ENCODE assay signal across 13 mouse cellular contexts in genomic region chr1:190836046-190836445, GRCm38 (mm10).
"Had no signal": no experiment of that assay in that cellular context is flagged by ENCODE, and none has a peak within 500 bp of the region (broad histone marks: within the 10 kb centered on the region; RNA-seq: fewer than 3 reads in every experiment).

No protein-coding gene starts in this region.

- DNase-seq: gastrocnemius, adult 2 months; gastrocnemius, postnatal 10 days; gastrocnemius, postnatal 25 days; heart, adult 18-20 months; heart, postnatal 10 days; heart, postnatal 4 days; kidney, adult 18-20 months; kidney, adult 8-10 months; kidney, postnatal 10 days; kidney, postnatal 25 days; kidney, postnatal 4 days; layer of hippocampus, adult 9-11 months; left cerebral cortex, postnatal 4 days had no signal
